Mouse (Mus musculus) stomach, embryonic 15.5 days (tissue): ENCODE measurements around the gene Prr19. TPM values are rescaled to one million over a fixed set of nuclear protein-coding genes. Genes with fewer than 3 reads are reported as not detected.
A peak's percentile ranks its signal among the peaks of the same experiment; 100 is the strongest.
"Not testable (repeated sequence)": the region's sequence is repeated elsewhere in the genome, so short reads cannot be mapped to it uniquely, and the experiment has no call there.

Source experiments
- ATAC-seq: fragments of 200-750 bp; cut with Nextera tagmentation; 2 replicates; pipeline ENCODE4 v1.8.0; 2017; ENCODE audit warnings: low read depth, moderate number of reproducible peaks, moderate TSS enrichment; ENCODE audit not compliant: insufficient read depth, low FRiP score
- H3K27ac ChIP-seq: fragments of 300-500 bp; sonication (generic); 2 replicates; pipeline ENCODE4 v1.5.1; 2015; ENCODE audit warnings: mild to moderate bottlenecking, inconsistent platforms
- H3K27me3 ChIP-seq: fragments of 300-500 bp; sonication (generic); replicated peaks from 2 replicates; pipeline ENCODE4 v1.6.1; 2015; ENCODE audit warnings: inconsistent platforms
- H3K36me3 ChIP-seq: fragments of 300-500 bp; sonication (generic); 2 replicates; pipeline ENCODE4 v1.6.1; 2015; ENCODE audit warnings: inconsistent platforms
- H3K4me1 ChIP-seq: fragments of 300-500 bp; sonication (generic); 2 replicates; pipeline ENCODE4 v1.6.1; 2015; ENCODE audit warnings: inconsistent platforms
- H3K4me2 ChIP-seq: fragments of 300-500 bp; sonication (generic); 2 replicates; pipeline ENCODE4 v1.6.1; 2015; ENCODE audit warnings: mild to moderate bottlenecking, inconsistent platforms
- H3K4me3 ChIP-seq: fragments of 300-500 bp; sonication (generic); replicated peaks from 2 replicates; pipeline ENCODE4 v1.5.1; 2015; ENCODE audit warnings: inconsistent platforms
- H3K9ac ChIP-seq: fragments of 300-500 bp; sonication (generic); 2 replicates; pipeline ENCODE4 v1.6.1; 2015; ENCODE audit warnings: inconsistent platforms
- H3K9me3 ChIP-seq: fragments of 300-500 bp; sonication (generic); 2 replicates; pipeline ENCODE4 v1.6.1; 2016; ENCODE audit warnings: inconsistent platforms
- WGBS: fragments of 180-500 bp; shearing (Covaris S2); methylation state at CpG from one replicate; pipeline ENCODE4 v1.1.7; 2015; 5-methylcytosine and 5-hydroxymethylcytosine counted together
- polyA plus RNA-seq: library from polyadenylated mRNA; unstranded; fragments of >200 nt; fragmentation: Nextera tagmentation; extraction: Ambion mirVana; gene quantifications from 2 replicates; pipeline ENCODE4 v1.2.1, GENCODE M21; 2015

Prr19 gene
- polyA plus RNA-seq: 0.41 and 0.49 TPM in 2 replicates

- no peak within 1 kb of the TSS for H3K27ac ChIP-seq
- WGBS: 56% methylated on average over 19 of the region's 19 CpGs
- H3K9ac ChIP-seq: no peak within 1 kb of the TSS
- no peak for ATAC-seq
- no peaks in the 10 kb centered on the region for H3K36me3 ChIP-seq
- no peak within 1 kb of the TSS for H3K4me2 ChIP-seq
- H3K9me3 ChIP-seq: no peaks in the 10 kb centered on the region
- no peak within 1 kb of the TSS for H3K4me3 ChIP-seq
- peaks cover 17% of the 10 kb centered on the region for H3K4me1 ChIP-seq
- H3K27me3 ChIP-seq: peaks cover 3% of the 10 kb centered on the region; the same call in 1 of the 2 replicates
Observed at GRCm38 (mm10) chr7:25301063-25301462, at the start of gene Prr19. Gene Prr19 (plus strand): TSS chr7:25301411.

GRCm38 (mm10) chr7:25251822-25252221 lies 49.4 kb upstream of the Prr19 start:
- WGBS: 21% methylated on average over 8 of the region's 8 CpGs
- H3K4me1 ChIP-seq: peaks cover 25% of the 10 kb centered on the region
- H3K4me3 ChIP-seq: peak overlapping the region; percentile 99
- no peaks in the 10 kb centered on the region for H3K27me3 ChIP-seq
- peak overlapping the region; percentile 17; the same call in 1 of the 2 replicates for H3K9ac ChIP-seq
- H3K36me3 ChIP-seq: no peaks in the 10 kb centered on the region
- H3K9me3 ChIP-seq: no peaks in the 10 kb centered on the region
- ATAC-seq: no peak
- H3K4me2 ChIP-seq: peak overlapping the region; percentile 92
- H3K27ac ChIP-seq: peak overlapping the region; percentile 99

- no peaks in the 10 kb centered on the region for H3K36me3 ChIP-seq
Observed at GRCm38 (mm10) chr7:25261896-25262295, 39.3 kb upstream of the Prr19 start.

GRCm38 (mm10) chr7:25263968-25264870 lies 37.0 kb upstream of the Prr19 start:
- no peak overlapping the region for H3K9ac ChIP-seq
- no peak overlapping the region for H3K4me2 ChIP-seq
- ATAC-seq: no peak
- H3K27me3 ChIP-seq: no peaks in the 10 kb centered on the region
- H3K4me3 ChIP-seq: no peak overlapping the region
- H3K36me3 ChIP-seq: no peaks in the 10 kb centered on the region
- peaks cover 13% of the 10 kb centered on the region for H3K4me1 ChIP-seq
- no peak overlapping the region for H3K27ac ChIP-seq
- no peaks in the 10 kb centered on the region for H3K9me3 ChIP-seq
- 31% methylated on average over 17 of the region's 17 CpGs for WGBS

More at GRCm38 (mm10) chr7:25261896-25262295, 39.3 kb upstream of the Prr19 start:
- 75% methylated on average over 1 of the region's 1 CpGs for WGBS
- Histone ChIP-seq H3K27me3 (no peaks in the 10 kb centered on the region), H3K4me1 (peaks cover 4% of the 10 kb centered on the region; the same call in 1 of the 2 replicates), H3K4me2 (no peak overlapping the region), H3K9ac (no peak overlapping the region), H3K4me3 (no peak overlapping the region), H3K27ac (no peak overlapping the region), H3K9me3 (no peaks in the 10 kb centered on the region)
- no peak for ATAC-seq

GRCm38 (mm10) chr7:25265743-25266142 lies 35.5 kb upstream of the Prr19 start:
- H3K4me3 ChIP-seq, H3K4me2 ChIP-seq, H3K27me3 ChIP-seq, ATAC-seq, H3K9me3 ChIP-seq, H3K9ac ChIP-seq, H3K27ac ChIP-seq, H3K36me3 ChIP-seq: not testable (repeated sequence)
- peaks cover 26% of the 10 kb centered on the region for H3K4me1 ChIP-seq
- WGBS: 84% methylated on average over 5 of the region's 5 CpGs

GRCm38 (mm10) chr7:25266180-25266962 lies 34.8 kb upstream of the Prr19 start:
- no peak overlapping the region for H3K27ac ChIP-seq
- 82% methylated on average over 8 of the region's 8 CpGs for WGBS
- no peak overlapping the region; the same call in 1 of the 2 replicates for H3K4me3 ChIP-seq
- H3K9me3 ChIP-seq: no peaks in the 10 kb centered on the region
- H3K4me2 ChIP-seq: peak overlapping the region; percentile 72; the same call in 1 of the 2 replicates
- no peaks in the 10 kb centered on the region for H3K27me3 ChIP-seq
- H3K4me1 ChIP-seq: peaks cover 26% of the 10 kb centered on the region
- no peak overlapping the region for H3K9ac ChIP-seq
- no peaks in the 10 kb centered on the region for H3K36me3 ChIP-seq
- ATAC-seq: no peak

GRCm38 (mm10) chr7:25267301-25267750 lies 33.9 kb upstream of the Prr19 start, which contains the start of gene Cic:
Gene Cic (plus strand): TSS chr7:25267704.
- peak within 1 kb of the TSS; percentile 91 for H3K27ac ChIP-seq
- H3K27me3 ChIP-seq: no peaks in the 10 kb centered on the region
- peaks cover 3% of the 10 kb centered on the region; the same call in 1 of the 2 replicates for H3K36me3 ChIP-seq
- peak; percentile 82 for ATAC-seq
- H3K4me1 ChIP-seq: peaks cover 26% of the 10 kb centered on the region
- H3K9me3 ChIP-seq: no peaks in the 10 kb centered on the region
- peak within 1 kb of the TSS; percentile 55 for H3K9ac ChIP-seq
- H3K4me2 ChIP-seq: peak within 1 kb of the TSS; percentile 82
- under 1% methylated on average over 29 of the region's 29 CpGs for WGBS
- peak within 1 kb of the TSS; percentile 74 for H3K4me3 ChIP-seq

GRCm38 (mm10) chr7:25267751-25268463 lies 33.3 kb upstream of the Prr19 start:
- peak overlapping the region; percentile 55; the same call in 1 of the 2 replicates for H3K9ac ChIP-seq
- H3K4me3 ChIP-seq: peak overlapping the region; percentile 74
- peaks cover 26% of the 10 kb centered on the region for H3K4me1 ChIP-seq
- peak; percentile 95 for ATAC-seq
- peak overlapping the region; percentile 82 for H3K4me2 ChIP-seq
- H3K36me3 ChIP-seq: peaks cover 8% of the 10 kb centered on the region
- under 1% methylated on average over 33 of the region's 33 CpGs for WGBS
- no peaks in the 10 kb centered on the region for H3K27me3 ChIP-seq
- no peaks in the 10 kb centered on the region for H3K9me3 ChIP-seq
- peak overlapping the region; percentile 91 for H3K27ac ChIP-seq

GRCm38 (mm10) chr7:25268588-25268987 lies 32.6 kb upstream of the Prr19 start:
- no peak for ATAC-seq
- peaks cover 31% of the 10 kb centered on the region for H3K4me1 ChIP-seq
- WGBS: 1% methylated on average over 7 of the region's 7 CpGs
- peak overlapping the region; percentile 74 for H3K4me3 ChIP-seq
- peak overlapping the region; percentile 84 for H3K27ac ChIP-seq
- peaks cover 15% of the 10 kb centered on the region for H3K36me3 ChIP-seq
- H3K27me3 ChIP-seq: no peaks in the 10 kb centered on the region
- H3K9me3 ChIP-seq: no peaks in the 10 kb centered on the region
- H3K9ac ChIP-seq: peak overlapping the region; percentile 55
- peak overlapping the region; percentile 82 for H3K4me2 ChIP-seq

- ATAC-seq: no peak
- Histone ChIP-seq H3K36me3 (peaks cover 19% of the 10 kb centered on the region), H3K27me3 (no peaks in the 10 kb centered on the region), H3K9me3 (no peaks in the 10 kb centered on the region), H3K4me2 (peak overlapping the region; percentile 82), H3K9ac (peak overlapping the region; percentile 55), H3K27ac (peak overlapping the region; percentile 84), H3K4me1 (peaks cover 32% of the 10 kb centered on the region), H3K4me3 (peak overlapping the region; percentile 74)
- WGBS: 34% methylated on average over 4 of the region's 4 CpGs
Observed at GRCm38 (mm10) chr7:25269029-25269428, 32.2 kb upstream of the Prr19 start.
